Mouse (Mus musculus) lung, embryonic 16.5 days (tissue): ENCODE measurements around the gene Sys1. TPM values are rescaled to one million over a fixed set of nuclear protein-coding genes. Genes with fewer than 3 reads are reported as not detected.

Experiments used
- ATAC-seq: fragments of 200-750 bp; cut with Nextera tagmentation; 2 replicates; pipeline ENCODE4 v1.8.0; 2017; ENCODE audit warnings: low read depth, mild to moderate bottlenecking, moderate library complexity
- H3K27ac ChIP-seq: fragments of 300-500 bp; sonication (generic); 2 replicates; pipeline ENCODE4 v1.5.1; 2014; ENCODE audit warnings: mild to moderate bottlenecking, control low read depth, low read length
- H3K27me3 ChIP-seq: fragments of 300-500 bp; sonication (generic); 2 replicates; pipeline ENCODE4 v1.6.1; 2014; ENCODE audit warnings: low read depth, low read length, mixed read lengths; ENCODE audit not compliant: control insufficient read depth, insufficient read depth
- H3K36me3 ChIP-seq: fragments of 300-500 bp; sonication (generic); 2 replicates; pipeline ENCODE4 v1.6.1; 2014; ENCODE audit warnings: low read length; ENCODE audit not compliant: control insufficient read depth, insufficient read depth
- H3K4me1 ChIP-seq: fragments of 300-500 bp; sonication (generic); replicated peaks from 2 replicates; pipeline ENCODE4 v1.6.1; 2014; ENCODE audit warnings: low read length, mixed read lengths; ENCODE audit not compliant: control insufficient read depth, insufficient read depth
- H3K4me2 ChIP-seq: fragments of 300-500 bp; sonication (generic); 2 replicates; pipeline ENCODE4 v1.6.1; 2014; ENCODE audit warnings: low read depth, low read length, control low read depth
- H3K4me3 ChIP-seq: fragments of 300-500 bp; sonication (generic); 2 replicates; pipeline ENCODE4 v1.5.1; 2014; ENCODE audit warnings: mild to moderate bottlenecking, low read length, control low read depth
- H3K9ac ChIP-seq: fragments of 300-500 bp; sonication (generic); 2 replicates; pipeline ENCODE4 v1.6.1; 2014; ENCODE audit warnings: low read length, control low read depth
- H3K9me3 ChIP-seq: fragments of 300-500 bp; sonication (generic); 2 replicates; pipeline ENCODE4 v1.6.1; 2016; ENCODE audit warnings: low read length; ENCODE audit not compliant: control insufficient read depth
- WGBS: fragments of 180-500 bp; shearing (Covaris S2); extraction: QIAGEN DNeasy Blood & Tissue Kit; methylation state at CpG from one replicate; pipeline ENCODE4 v1.1.7; 2014; 5-methylcytosine and 5-hydroxymethylcytosine counted together
- polyA plus RNA-seq: library from polyadenylated mRNA; unstranded; fragments of >200 nt; fragmentation: Nextera tagmentation; extraction: Ambion mirVana; gene quantifications from 2 replicates; pipeline ENCODE4 v1.2.1, GENCODE M21; 2015

Gene Sys1
- polyA plus RNA-seq, 1 experiment from 2014 or later: 59.9 TPM

GRCm38 (mm10) chr2:164438257-164438656, 18.5 kb upstream of the Sys1 start:
- H3K4me2 ChIP-seq: peak overlapping the region; percentile 33
- no peaks in the 10 kb centered on the region for H3K9me3 ChIP-seq
- H3K27ac ChIP-seq: peak overlapping the region; percentile 50; the same call in 1 of the 2 replicates
- H3K4me1 ChIP-seq: peaks cover 56% of the 10 kb centered on the region
- no peak for ATAC-seq
- no peaks in the 10 kb centered on the region for H3K36me3 ChIP-seq
- no peak overlapping the region for H3K9ac ChIP-seq
- WGBS: 31% methylated on average over 8 of the region's 8 CpGs
- H3K4me3 ChIP-seq: no peak overlapping the region
- H3K27me3 ChIP-seq: no peaks in the 10 kb centered on the region

- peaks cover 55% of the 10 kb centered on the region for H3K4me1 ChIP-seq
These were observed 17.8 kb upstream of the Sys1 start for GRCm38 (mm10) chr2:164439001-164439421.

DNA sequence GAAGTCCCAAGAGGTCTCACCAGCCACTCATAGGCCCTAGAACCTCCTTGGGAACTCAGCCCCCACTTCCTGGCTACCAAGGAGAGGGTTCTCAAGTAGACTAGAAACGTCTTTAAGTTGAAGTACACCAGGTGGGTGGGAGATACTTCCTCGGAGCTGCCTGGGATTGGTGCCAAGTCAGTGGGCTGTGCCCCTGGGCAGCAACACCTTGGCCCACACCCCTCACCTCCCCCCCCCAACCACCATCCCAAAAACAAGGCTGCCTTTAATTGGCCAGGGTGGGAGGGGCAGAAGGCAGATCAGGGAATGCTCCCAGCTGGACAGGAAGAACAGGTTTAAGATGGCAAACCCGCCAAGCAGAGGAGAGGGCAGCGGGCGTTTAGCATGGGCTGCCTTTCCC, 16.4 kb upstream of the Sys1 start:
- 54% methylated on average over 5 of the region's 5 CpGs for WGBS
- no peaks in the 10 kb centered on the region for H3K27me3 ChIP-seq
- H3K4me2 ChIP-seq: peak overlapping the region; percentile 66
- H3K27ac ChIP-seq: peak overlapping the region; percentile 73
- H3K4me1 ChIP-seq: peaks cover 47% of the 10 kb centered on the region
- no peaks in the 10 kb centered on the region for H3K36me3 ChIP-seq
- H3K9ac ChIP-seq: no peak overlapping the region
- ATAC-seq: peak; percentile 63
- H3K4me3 ChIP-seq: peak overlapping the region; percentile 77
- H3K9me3 ChIP-seq: no peaks in the 10 kb centered on the region

More at GRCm38 (mm10) chr2:164439001-164439421, 17.8 kb upstream of the Sys1 start:
- no peak for ATAC-seq
- Histone ChIP-seq H3K36me3 (no peaks in the 10 kb centered on the region), H3K4me3 (no peak overlapping the region), H3K9ac (peak overlapping the region; percentile 24; the same call in 1 of the 2 replicates), H3K4me2 (peak overlapping the region; percentile 33), H3K27ac (peak overlapping the region; percentile 50), H3K27me3 (no peaks in the 10 kb centered on the region), H3K9me3 (no peaks in the 10 kb centered on the region)
- WGBS: 37% methylated on average over 3 of the region's 3 CpGs

DNA sequence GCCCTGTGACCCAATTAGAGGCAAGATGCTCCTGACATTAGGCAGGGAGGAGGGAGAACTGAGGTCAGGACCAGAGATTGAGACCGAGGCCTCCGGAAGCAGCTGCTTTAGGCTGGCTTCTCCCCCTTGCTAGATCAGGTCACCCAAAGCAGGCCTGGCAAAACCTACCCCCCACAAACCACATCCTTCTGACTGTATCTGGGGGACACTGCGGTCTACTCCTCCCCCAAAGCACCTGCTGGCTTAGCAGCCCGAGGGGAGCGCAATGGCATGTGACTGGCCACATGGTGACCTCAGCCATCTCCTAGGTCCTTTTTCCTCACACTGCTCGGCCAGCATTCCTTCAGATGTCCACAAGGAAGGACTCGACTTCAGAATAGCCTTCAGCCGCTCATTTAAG, 15.6 kb upstream of the Sys1 start:
- H3K27ac ChIP-seq: peak overlapping the region; percentile 73

GRCm38 (mm10) chr2:164441731-164442130, 15.0 kb upstream of the Sys1 start:
- peak overlapping the region; percentile 66 for H3K4me2 ChIP-seq
- H3K9ac ChIP-seq: peak overlapping the region; percentile 92
- no peaks in the 10 kb centered on the region for H3K36me3 ChIP-seq
- H3K27ac ChIP-seq: peak overlapping the region; percentile 85
- 29% methylated on average over 7 of the region's 7 CpGs for WGBS
- H3K4me3 ChIP-seq: peak overlapping the region; percentile 77
- no peaks in the 10 kb centered on the region for H3K27me3 ChIP-seq
- no peaks in the 10 kb centered on the region for H3K9me3 ChIP-seq
- no peak for ATAC-seq
- H3K4me1 ChIP-seq: peaks cover 33% of the 10 kb centered on the region

More for the DNA sequence above, 15.6 kb upstream of the Sys1 start:
- Histone ChIP-seq H3K4me3 (peak overlapping the region; percentile 77), H3K27me3 (no peaks in the 10 kb centered on the region), H3K4me1 (peaks cover 38% of the 10 kb centered on the region), H3K9me3 (no peaks in the 10 kb centered on the region), H3K4me2 (peak overlapping the region; percentile 66), H3K36me3 (no peaks in the 10 kb centered on the region), H3K9ac (peak overlapping the region; percentile 92)
- WGBS: 38% methylated on average over 8 of the region's 8 CpGs
- ATAC-seq: no peak

DNA sequence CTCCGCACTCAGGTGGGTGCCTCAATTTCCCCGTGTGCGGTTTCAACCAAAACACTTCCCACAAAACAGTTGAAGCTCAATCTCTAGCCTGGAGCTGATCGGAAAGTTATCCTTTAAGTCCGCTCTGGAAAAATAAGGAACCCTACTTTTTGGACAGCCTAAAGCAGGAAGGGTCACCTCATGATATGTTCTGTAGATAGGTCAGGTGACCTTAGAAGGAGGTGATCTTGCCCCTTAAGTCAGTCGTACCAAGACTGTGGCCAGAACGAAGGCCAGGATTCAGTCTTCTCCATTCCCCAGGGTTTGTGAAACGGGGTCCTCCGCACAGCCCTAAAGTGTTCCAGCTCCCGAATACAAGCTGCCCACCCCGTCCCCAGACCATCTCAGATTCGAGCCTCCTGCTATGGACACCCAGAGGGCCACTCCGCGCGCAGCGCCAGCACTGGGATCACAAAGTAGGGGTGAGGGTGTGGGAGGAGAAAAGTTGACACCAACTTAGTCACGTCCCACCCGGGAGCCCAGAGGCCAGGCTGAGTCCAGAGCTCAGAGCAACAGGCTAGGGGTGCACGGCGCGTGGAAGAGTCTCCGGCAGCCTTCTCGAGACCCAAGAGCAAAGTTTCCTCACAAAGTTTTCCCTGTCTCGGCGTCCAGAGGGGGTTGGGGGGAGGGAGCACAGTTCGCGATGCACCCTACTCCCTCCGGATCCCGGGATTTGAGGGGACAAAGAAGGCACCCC, 14.3 kb upstream of the Sys1 start:
- Histone ChIP-seq H3K27me3 (no peaks in the 10 kb centered on the region), H3K4me1 (peaks cover 25% of the 10 kb centered on the region), H3K9ac (peak overlapping the region; percentile 92), H3K9me3 (no peaks in the 10 kb centered on the region), H3K4me3 (peak overlapping the region; percentile 77), H3K36me3 (no peaks in the 10 kb centered on the region), H3K27ac (peak overlapping the region; percentile 85), H3K4me2 (peak overlapping the region; percentile 66)
- WGBS: 2% methylated on average over 29 of the region's 29 CpGs
- peak; percentile 68 for ATAC-seq

DNA sequence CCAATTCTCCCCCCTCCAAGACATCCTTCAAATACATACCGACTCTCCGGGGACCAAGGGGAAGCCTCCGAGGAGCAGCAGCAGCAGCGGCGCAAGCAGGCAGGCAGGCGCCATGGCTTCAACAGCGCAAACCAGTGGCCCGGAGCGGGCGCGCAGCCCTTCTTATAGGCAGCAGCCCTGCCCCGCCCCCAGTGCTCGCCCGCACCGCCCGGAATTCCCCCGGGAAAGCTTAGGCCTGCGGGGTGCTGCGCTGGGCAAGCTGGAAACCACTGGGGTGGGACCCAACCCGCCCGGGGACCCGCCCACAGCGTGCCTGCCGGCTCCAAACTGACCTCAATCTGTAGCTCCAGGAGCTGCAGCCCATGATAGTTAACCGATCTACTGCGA, 13.7 kb upstream of the Sys1 start:
- WGBS: 0% methylated on average over 25 of the region's 26 CpGs
- peak overlapping the region; percentile 92 for H3K9ac ChIP-seq
- H3K4me1 ChIP-seq: peaks cover 24% of the 10 kb centered on the region

GRCm38 (mm10) chr2:164443460-164444000, 13.2 kb upstream of the Sys1 start, which contains the start of gene Sdc4:
Gene Sdc4 (minus strand): TSS chr2:164443887.
- Histone ChIP-seq H3K4me2 (peak within 1 kb of the TSS; percentile 66), H3K27ac (peak within 1 kb of the TSS; percentile 85), H3K4me1 (peaks cover 19% of the 10 kb centered on the region), H3K36me3 (no peaks in the 10 kb centered on the region), H3K4me3 (peak within 1 kb of the TSS; percentile 77), H3K9ac (peak within 1 kb of the TSS; percentile 92), H3K9me3 (no peaks in the 10 kb centered on the region), H3K27me3 (no peaks in the 10 kb centered on the region)
- 10% methylated on average over 18 of the region's 18 CpGs for WGBS
- ATAC-seq: no peak

More for the DNA sequence above, 13.7 kb upstream of the Sys1 start:
- Histone ChIP-seq H3K9me3 (no peaks in the 10 kb centered on the region), H3K4me3 (peak overlapping the region; percentile 77), H3K4me2 (peak overlapping the region; percentile 66), H3K27me3 (no peaks in the 10 kb centered on the region), H3K36me3 (no peaks in the 10 kb centered on the region), H3K27ac (peak overlapping the region; percentile 85)
- peak; percentile 94 for ATAC-seq

DNA sequence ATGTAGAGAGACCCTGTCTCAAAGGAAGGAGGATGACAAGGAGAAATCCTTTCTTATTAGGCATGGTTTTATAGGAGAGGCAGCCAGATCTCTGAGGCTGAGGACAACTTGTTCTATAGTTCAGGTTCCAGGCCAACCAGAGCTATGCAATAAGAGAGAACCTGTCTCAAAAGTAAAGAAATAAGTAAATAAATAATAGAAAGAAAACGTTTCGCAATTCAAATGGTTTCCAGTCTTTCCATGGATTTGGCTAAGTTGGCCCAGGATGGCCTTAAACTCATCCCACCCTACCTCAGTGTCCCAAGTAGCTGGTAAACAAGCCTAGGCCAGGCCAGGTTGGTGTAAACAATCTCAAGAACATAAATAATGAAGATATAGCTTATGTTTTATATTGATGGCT, 12.1 kb upstream of the Sys1 start:
- Histone ChIP-seq H3K9me3 (no peaks in the 10 kb centered on the region), H3K9ac (no peak overlapping the region), H3K4me1 (peaks cover 13% of the 10 kb centered on the region), H3K27ac (no peak overlapping the region), H3K36me3 (no peaks in the 10 kb centered on the region), H3K27me3 (no peaks in the 10 kb centered on the region), H3K4me2 (no peak overlapping the region), H3K4me3 (no peak overlapping the region)
- 74% methylated on average over 2 of the region's 2 CpGs for WGBS
- ATAC-seq: no peak
